Mouse (Mus musculus) testis, adult 2 months (tissue): Measurements from ENCODE around the gene Pml. TPM values are rescaled to one million over a fixed set of nuclear protein-coding genes. Genes with fewer than 3 reads are reported as not detected.

ENCODE experiments used
- H3K27ac ChIP-seq: fragments of 200-500 bp; 2 replicates; pipeline ENCODE4 v1.5.1; 2012; ENCODE audit warnings: low read depth, low read length; ENCODE audit not compliant: control insufficient read depth, insufficient read depth
- H3K27me3 ChIP-seq: fragments of 200-500 bp; 2 replicates; pipeline ENCODE4 v1.6.1; 2012; ENCODE audit warnings: mild to moderate bottlenecking, low read length, moderate library complexity; ENCODE audit not compliant: control insufficient read depth, insufficient read depth
- H3K36me3 ChIP-seq: fragments of 200-500 bp; 2 replicates; pipeline ENCODE4 v1.6.1; 2012; ENCODE audit warnings: mild to moderate bottlenecking, low read length; ENCODE audit not compliant: control insufficient read depth, insufficient read depth
- H3K4me1 ChIP-seq: fragments of 200-500 bp; 2 replicates; pipeline ENCODE4 v1.6.1; 2012; ENCODE audit warnings: low read length; ENCODE audit not compliant: control insufficient read depth, insufficient read depth
- H3K4me3 ChIP-seq: fragments of 200-500 bp; 2 replicates; pipeline ENCODE4 v1.5.1; 2012; ENCODE audit warnings: low read depth, mild to moderate bottlenecking, low read length, moderate library complexity, mixed read lengths; ENCODE audit not compliant: control insufficient read depth
- CTCF ChIP-seq: fragments of 200-500 bp; IDR thresholded peaks from 2 replicates; pipeline ENCODE4 v1.5.1; 2012; ENCODE audit warnings: low read depth, mild to moderate bottlenecking, inconsistent platforms, low read length, moderate library complexity; ENCODE audit not compliant: control insufficient read depth, insufficient read depth, insufficient replicate concordance
- POLR2A ChIP-seq: fragments of 200-500 bp; IDR thresholded peaks from 2 replicates; pipeline ENCODE4 v1.6.1; 2012; ENCODE audit warnings: low read depth, mild to moderate bottlenecking, inconsistent platforms, low read length, moderate library complexity; ENCODE audit not compliant: control insufficient read depth
- polyA plus RNA-seq: library from polyadenylated mRNA; depleted of rRNA; stranded (reverse); fragments of >200 nt; gene quantifications from 2 replicates; pipeline ENCODE4 v1.2.3, GENCODE M21; 2012

Pml gene
- polyA plus RNA-seq, 1 experiment = 1.8 TPM

DNA sequence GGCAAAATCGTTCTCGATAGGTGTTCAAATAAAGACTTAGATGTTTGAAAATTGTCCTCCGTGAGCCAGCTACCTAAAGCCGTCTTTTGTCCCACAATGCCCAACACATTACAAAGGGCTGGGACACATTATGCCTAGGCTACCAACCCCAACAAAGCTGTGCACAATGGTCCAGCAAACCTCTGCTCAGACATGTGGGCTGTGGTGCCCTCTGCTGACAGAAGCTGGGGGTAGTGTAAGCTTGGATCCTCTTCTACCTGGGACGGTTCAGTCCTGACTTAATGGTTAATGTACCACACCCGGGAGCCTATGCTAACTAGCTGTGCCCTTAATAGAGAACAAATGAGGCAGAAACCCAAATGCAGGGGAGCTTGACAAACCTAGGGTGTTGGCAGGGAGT, 33.2 kb downstream of the Pml start:
- H3K4me3 ChIP-seq = no peak overlapping the region
- no peaks in the 10 kb centered on the region for H3K27me3 ChIP-seq
- no peak overlapping the region for H3K27ac ChIP-seq
- TF ChIP-seq CTCF (peak; percentile 39; the same call in 1 of the 2 replicates), POLR2A (no peak)
- no peaks in the 10 kb centered on the region for H3K36me3 ChIP-seq
- no peaks in the 10 kb centered on the region; the same call in 1 of the 2 replicates for H3K4me1 ChIP-seq

DNA sequence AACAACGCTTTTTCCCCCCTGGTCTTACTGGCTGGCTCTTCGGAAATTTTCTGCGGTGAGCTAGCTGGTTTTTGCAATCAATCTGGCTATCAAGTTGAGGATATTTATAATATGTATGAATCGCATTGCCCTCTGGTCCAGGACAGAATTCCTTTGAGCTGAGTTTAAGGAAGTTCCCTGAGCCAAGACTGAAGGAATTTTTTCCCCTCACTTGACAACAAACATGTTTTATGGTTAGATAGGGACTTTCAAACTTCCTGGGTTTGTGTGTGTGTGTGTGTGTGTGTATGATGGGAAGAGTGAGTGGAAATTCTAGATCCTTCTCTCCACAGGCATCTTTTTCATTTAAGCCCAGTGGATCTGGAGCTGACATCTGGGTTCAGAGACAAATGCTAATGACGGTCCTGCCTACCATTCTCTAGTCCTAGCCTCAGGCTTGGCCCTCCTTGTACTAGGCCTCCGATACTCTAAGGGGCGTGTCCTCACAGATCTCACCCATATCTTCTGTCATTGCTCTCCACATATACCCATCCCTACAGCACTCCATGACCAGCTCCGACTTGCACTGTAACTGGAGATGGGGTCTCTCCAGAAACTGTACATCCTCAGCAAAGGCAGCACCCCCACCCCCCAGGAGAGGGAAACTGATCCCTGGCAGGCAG, 34.9 kb downstream of the Pml start:
- no peaks in the 10 kb centered on the region for H3K36me3 ChIP-seq
- H3K27ac ChIP-seq = no peak overlapping the region
- no peak overlapping the region for H3K4me3 ChIP-seq
- TF ChIP-seq CTCF (no peak), POLR2A (no peak)
- no peaks in the 10 kb centered on the region for H3K27me3 ChIP-seq
- no peaks in the 10 kb centered on the region for H3K4me1 ChIP-seq

DNA sequence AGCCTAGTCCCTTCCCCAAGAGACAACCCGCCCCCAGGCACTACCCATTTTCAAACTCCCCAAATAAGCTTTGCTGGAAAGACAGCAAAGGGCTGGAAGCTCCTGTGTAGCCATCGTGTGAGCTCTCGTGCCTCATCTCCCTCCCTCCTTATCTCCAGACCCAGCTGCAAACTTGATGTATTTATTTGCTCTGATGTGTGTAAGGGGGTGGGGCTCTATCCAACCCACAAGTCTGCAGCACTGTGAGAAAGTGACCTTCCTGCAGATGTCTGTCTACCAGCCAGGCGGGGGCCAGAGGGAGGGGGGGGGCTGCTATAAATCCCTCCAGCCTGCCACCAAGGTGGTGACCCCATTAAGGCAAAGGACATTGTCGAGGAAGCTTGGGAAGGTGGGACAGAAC, 35.7 kb downstream of the Pml start:
- no peaks in the 10 kb centered on the region for H3K36me3 ChIP-seq
- TF ChIP-seq POLR2A = no peak
- TF ChIP-seq CTCF = no peak
- no peak overlapping the region for H3K4me3 ChIP-seq
- H3K27ac ChIP-seq = no peak overlapping the region
- no peaks in the 10 kb centered on the region for H3K27me3 ChIP-seq
- H3K4me1 ChIP-seq = no peaks in the 10 kb centered on the region

DNA sequence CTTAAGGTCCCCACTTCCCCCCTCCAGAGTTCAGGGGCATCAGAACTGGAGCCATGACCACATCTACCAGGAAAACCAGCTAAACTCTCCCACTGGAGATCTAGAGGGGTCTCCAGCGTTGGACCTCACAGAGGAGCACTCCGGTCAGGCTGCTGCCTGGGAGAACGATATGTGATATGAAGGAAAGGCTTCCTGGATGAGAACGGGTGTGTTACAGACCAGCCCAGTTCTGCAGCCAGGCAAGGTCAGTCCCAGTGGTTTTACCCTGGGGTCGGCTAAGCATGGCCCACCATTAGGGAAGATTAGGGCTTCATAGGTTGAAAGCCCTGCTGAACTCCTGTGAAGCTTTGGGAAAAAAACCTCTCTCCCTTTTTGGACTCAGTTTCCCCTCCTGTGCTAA, 36.2 kb downstream of the Pml start:
- Histone ChIP-seq H3K4me3 (no peak overlapping the region), H3K27ac (no peak overlapping the region), H3K27me3 (no peaks in the 10 kb centered on the region), H3K36me3 (no peaks in the 10 kb centered on the region), H3K4me1 (no peaks in the 10 kb centered on the region)
- TF ChIP-seq CTCF (no peak), POLR2A (no peak)

DNA sequence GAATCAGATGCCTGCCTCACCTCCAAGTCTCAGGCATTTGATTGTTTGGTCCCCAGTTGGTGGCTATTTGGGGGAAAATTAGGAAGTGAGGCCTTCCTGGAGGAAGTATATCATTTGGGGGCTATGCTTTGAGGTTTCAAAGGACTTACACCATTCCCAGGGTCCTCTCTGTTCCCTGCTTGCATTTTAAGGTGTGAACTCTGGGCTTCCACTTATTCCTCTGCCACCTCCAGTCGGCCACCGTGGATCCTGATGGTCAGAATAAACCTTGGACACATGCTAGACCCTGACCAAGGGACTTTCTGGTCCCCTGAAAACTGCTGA, 39.3 kb downstream of the Pml start:
- TF ChIP-seq POLR2A (no peak), CTCF (no peak)
- Histone ChIP-seq H3K4me1 (no peaks in the 10 kb centered on the region), H3K27ac (no peak overlapping the region), H3K4me3 (no peak overlapping the region), H3K27me3 (no peaks in the 10 kb centered on the region), H3K36me3 (no peaks in the 10 kb centered on the region)

DNA sequence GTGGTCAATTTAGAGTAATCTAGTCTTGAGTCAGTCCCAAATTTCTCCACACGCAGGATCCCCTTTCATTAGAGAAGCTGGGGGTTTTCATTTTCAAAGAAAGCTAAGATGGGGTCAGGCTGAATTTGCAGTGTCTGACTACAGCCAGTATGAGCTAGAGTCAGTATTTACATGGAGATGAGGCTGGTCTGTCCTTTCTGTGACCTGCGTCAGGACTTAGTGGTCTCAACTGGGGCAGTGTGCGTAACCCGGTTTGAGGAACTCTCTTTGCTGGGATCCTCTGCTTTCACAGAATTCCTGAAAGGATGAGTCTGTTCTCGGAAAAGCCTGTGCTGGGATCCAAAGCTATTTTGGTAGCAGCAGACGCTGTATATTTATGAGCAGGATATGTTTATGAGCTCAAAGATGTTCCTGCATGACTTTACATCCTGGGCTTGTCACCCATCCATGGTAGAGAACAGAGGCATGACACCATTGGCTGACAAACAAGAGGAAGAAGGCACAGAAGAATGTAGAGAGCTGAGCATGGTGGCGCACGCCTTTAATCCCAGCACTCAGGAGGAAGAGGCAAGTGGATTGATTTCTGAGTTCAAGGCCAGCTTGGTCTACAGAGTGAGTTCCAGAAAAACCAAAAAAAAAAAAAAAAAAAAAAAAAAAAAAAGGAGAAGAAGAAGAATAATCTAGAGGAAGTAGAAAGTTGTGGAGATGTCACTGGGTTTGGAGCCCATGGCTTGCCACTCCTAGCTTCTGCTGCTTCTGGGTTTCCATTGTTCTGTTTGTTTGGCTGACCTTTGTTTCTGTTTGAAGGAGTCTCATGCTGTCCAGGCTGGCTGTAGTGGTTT, 39.9 kb downstream of the Pml start:
- peaks cover 3% of the 10 kb centered on the region for H3K4me1 ChIP-seq
- H3K27ac ChIP-seq = no peak overlapping the region
- TF ChIP-seq CTCF (no peak), POLR2A (no peak)
- H3K27me3 ChIP-seq = no peaks in the 10 kb centered on the region
- H3K4me3 ChIP-seq = no peak overlapping the region
- no peaks in the 10 kb centered on the region for H3K36me3 ChIP-seq

DNA sequence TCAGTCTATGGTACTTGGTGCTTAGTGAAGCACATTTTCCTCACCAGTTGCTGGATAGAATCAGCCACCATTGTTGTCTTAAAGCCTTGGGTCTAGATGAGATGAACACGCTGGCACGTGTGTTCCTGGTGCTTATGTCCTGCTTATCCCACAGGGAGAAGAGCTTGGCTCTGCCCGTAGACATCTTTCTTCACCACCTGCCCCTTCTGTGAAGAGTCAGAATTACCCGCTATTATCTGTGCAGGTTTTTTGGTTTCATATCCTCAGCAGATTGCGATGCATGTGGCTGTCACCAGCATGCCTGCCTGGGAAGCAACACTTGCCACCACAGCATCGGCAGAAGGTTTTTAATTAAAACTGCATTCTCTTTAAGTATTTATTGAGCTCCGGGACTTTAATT, 43.6 kb downstream of the Pml start:
- H3K36me3 ChIP-seq = no peaks in the 10 kb centered on the region
- H3K4me1 ChIP-seq = peaks cover 15% of the 10 kb centered on the region
- no peak overlapping the region for H3K27ac ChIP-seq
- TF ChIP-seq POLR2A = no peak
- TF ChIP-seq CTCF = no peak
- H3K27me3 ChIP-seq = peaks cover 4% of the 10 kb centered on the region
- no peak overlapping the region for H3K4me3 ChIP-seq
